Mouse (Mus musculus) heart, adult 2 months (tissue): ENCODE measurements around the gene Cda. TPM values are rescaled to one million over a fixed set of nuclear protein-coding genes. Genes with fewer than 3 reads are reported as not detected.

ENCODE experiments used
- DNase-seq, 2 experiments: peaks; one replicate each; pipeline ENCODE4 v3.0.0; 2021
- H3K27ac ChIP-seq: fragments of 200-600 bp; 2 replicates; pipeline ENCODE4 v1.8.1; 2022
- H3K27me3 ChIP-seq: fragments of 200-500 bp; 2 replicates; pipeline ENCODE4 v1.6.1; 2012; ENCODE audit warnings: mild to moderate bottlenecking, low read length, inconsistent platforms, mixed read lengths; ENCODE audit not compliant: control insufficient read depth, insufficient read depth
- H3K36me3 ChIP-seq: fragments of 200-500 bp; 2 replicates; pipeline ENCODE4 v1.6.1; 2012; ENCODE audit warnings: low read length, inconsistent platforms; ENCODE audit not compliant: control insufficient read depth, insufficient read depth
- H3K4me1 ChIP-seq: fragments of 200-500 bp; 2 replicates; pipeline ENCODE4 v1.6.1; 2011; ENCODE audit warnings: low read length; ENCODE audit not compliant: control insufficient read depth, insufficient read depth
- H3K4me3 ChIP-seq: fragments of 200-600 bp; 2 replicates; pipeline ENCODE4 v1.8.1; 2022
- H3K79me2 ChIP-seq: fragments of 200-500 bp; replicated peaks from 2 replicates; pipeline ENCODE4 v1.6.1; 2012; ENCODE audit warnings: mild to moderate bottlenecking, inconsistent platforms, low read length, moderate library complexity, mixed read lengths; ENCODE audit not compliant: control insufficient read depth, insufficient read depth
- H3K9ac ChIP-seq: fragments of 200-500 bp; 2 replicates; pipeline ENCODE4 v1.6.1; 2012; ENCODE audit warnings: low read depth, mild to moderate bottlenecking, control low read depth, inconsistent platforms, low read length, mixed read lengths
- CTCF ChIP-seq: fragments of 200-600 bp; IDR thresholded peaks from 2 replicates; pipeline ENCODE4 v1.8.1; 2022; ENCODE audit warnings: antibody characterized with exemption, mild to moderate bottlenecking, moderate library complexity
- EP300 ChIP-seq: fragments of 200-500 bp; IDR thresholded peaks from 2 replicates; pipeline ENCODE4 v1.6.1; 2011; ENCODE audit warnings: low read depth, low read length, control low read depth; ENCODE audit not compliant: insufficient read depth
- POLR2A ChIP-seq: fragments of 200-500 bp; IDR thresholded peaks from 2 replicates; pipeline ENCODE4 v1.6.1; 2011; ENCODE audit warnings: mild to moderate bottlenecking, low read depth, low read length, control low read depth; ENCODE audit not compliant: insufficient read depth
- WGBS: fragments of 180-500 bp; shearing (Covaris S2); methylation state at CpG from one replicate; pipeline ENCODE4 v1.1.7; 2018; 5-methylcytosine and 5-hydroxymethylcytosine counted together
- intact Hi-C: fragments of 180-260 bp; cut with DNase I; formaldehyde crosslinking; loops from one replicate; pipeline ENCODE4 v1.15.1; 2025
- polyA plus RNA-seq: library from polyadenylated mRNA; depleted of rRNA; stranded (reverse); fragments of >200 nt; gene quantifications from 2 replicates; pipeline ENCODE4 v1.2.3, GENCODE M21; 2012
- total RNA-seq, 2 experiments: library from RNA; stranded (reverse); gene quantifications; 2 replicates each; pipeline ENCODE4 v1.2.3; 2021

Gene Cda
- total and polyA plus RNA-seq, 3 experiments = 1.4 to 3.3 (median 1.4) TPM

GRCm38 (mm10) chr4:138313021-138313420 lies 54.8 kb downstream of the Cda start:
- Histone ChIP-seq H3K36me3 (no peaks in the 10 kb centered on the region), H3K27ac (no peak overlapping the region), H3K9ac (no peak overlapping the region), H3K4me3 (no peak overlapping the region), H3K27me3 (no peaks in the 10 kb centered on the region), H3K4me1 (no peaks in the 10 kb centered on the region), H3K79me2 (no peaks in the 10 kb centered on the region)
- TF ChIP-seq POLR2A (no peak), EP300 (no peak), CTCF (no peak)
- 88% methylated on average over 11 of the region's 11 CpGs for WGBS
- intact Hi-C loops = no loop called here
- DNase-seq = no peak

GRCm38 (mm10) chr4:138312105-138312504 lies 55.7 kb downstream of the Cda start:
- no peaks in the 10 kb centered on the region for H3K79me2 ChIP-seq
- WGBS = 85% methylated on average over 3 of the region's 3 CpGs
- no peak overlapping the region for H3K4me3 ChIP-seq
- H3K4me1 ChIP-seq = no peaks in the 10 kb centered on the region
- no peaks in the 10 kb centered on the region for H3K27me3 ChIP-seq
- H3K36me3 ChIP-seq = no peaks in the 10 kb centered on the region
- DNase-seq = no peak
- no peak overlapping the region for H3K27ac ChIP-seq
- no peak overlapping the region for H3K9ac ChIP-seq
- no peak for TF ChIP-seq CTCF
- TF ChIP-seq EP300 = no peak
- TF ChIP-seq POLR2A = no peak
- intact Hi-C loops = no loop called here

GRCm38 (mm10) chr4:138311595-138311994 lies 56.2 kb downstream of the Cda start:
- H3K79me2 ChIP-seq = no peaks in the 10 kb centered on the region
- no peaks in the 10 kb centered on the region for H3K4me1 ChIP-seq
- WGBS = 55% methylated on average over 8 of the region's 8 CpGs
- no peak overlapping the region for H3K4me3 ChIP-seq
- no peaks in the 10 kb centered on the region for H3K36me3 ChIP-seq
- intact Hi-C loops = no loop called here
- DNase-seq = peak in 1 of 2 experiments; percentile 63
- 0 out of 2 replicates have a peak, but pooled peaks have one; percentile 15 for TF ChIP-seq EP300
- TF ChIP-seq CTCF = peak; percentile 87
- TF ChIP-seq POLR2A = no peak
- no peak overlapping the region for H3K27ac ChIP-seq
- no peak overlapping the region for H3K9ac ChIP-seq
- H3K27me3 ChIP-seq = no peaks in the 10 kb centered on the region

- Histone ChIP-seq H3K27ac (no peak overlapping the region), H3K36me3 (no peaks in the 10 kb centered on the region), H3K4me1 (peaks cover 2% of the 10 kb centered on the region; the same call in 1 of the 2 replicates), H3K79me2 (no peaks in the 10 kb centered on the region), H3K27me3 (no peaks in the 10 kb centered on the region), H3K4me3 (no peak overlapping the region), H3K9ac (no peak overlapping the region)
- intact Hi-C loops = no loop called here
- no peak for DNase-seq
- no peak for TF ChIP-seq CTCF
- no peak for TF ChIP-seq EP300
- TF ChIP-seq POLR2A = no peak
- 86% methylated on average over 19 of the region's 19 CpGs for WGBS
These were observed 57.4 kb downstream of the Cda start for GRCm38 (mm10) chr4:138310311-138310910.

- H3K27ac ChIP-seq = no peak overlapping the region
- no peak overlapping the region for H3K9ac ChIP-seq
- no peak overlapping the region for H3K4me3 ChIP-seq
- no peaks in the 10 kb centered on the region for H3K36me3 ChIP-seq
- intact Hi-C loops = no loop called here
- H3K79me2 ChIP-seq = no peaks in the 10 kb centered on the region
- 87% methylated on average over 12 of the region's 12 CpGs for WGBS
- DNase-seq = no peak
- no peaks in the 10 kb centered on the region for H3K27me3 ChIP-seq
- H3K4me1 ChIP-seq = peaks cover 2% of the 10 kb centered on the region; the same call in 1 of the 2 replicates
- TF ChIP-seq EP300 (no peak), CTCF (no peak), POLR2A (no peak)
These were observed 60.1 kb downstream of the Cda start for GRCm38 (mm10) chr4:138307739-138308138.

GRCm38 (mm10) chr4:138307025-138307424 lies 60.8 kb downstream of the Cda start:
- intact Hi-C loops = no loop called here
- Histone ChIP-seq H3K27me3 (no peaks in the 10 kb centered on the region), H3K36me3 (no peaks in the 10 kb centered on the region), H3K4me1 (peaks cover 2% of the 10 kb centered on the region; the same call in 1 of the 2 replicates), H3K79me2 (no peaks in the 10 kb centered on the region), H3K4me3 (no peak overlapping the region), H3K9ac (no peak overlapping the region), H3K27ac (no peak overlapping the region)
- no peak for DNase-seq
- WGBS = 89% methylated on average over 3 of the region's 3 CpGs
- TF ChIP-seq EP300 (no peak), CTCF (no peak), POLR2A (no peak)
